Mouse (Mus musculus) ES-Bruce4 (cell line): ENCODE results near the gene Stat3. TPM values are rescaled to one million over a fixed set of nuclear protein-coding genes. Genes with fewer than 3 reads are reported as not detected.
A peak's percentile ranks its signal among the peaks of the same experiment; 100 is the strongest.

Experiments used
- H3K27ac ChIP-seq: 2 replicates; pipeline ENCODE4 v1.5.1; 2012; ENCODE audit warnings: low read length, inconsistent platforms; ENCODE audit not compliant: insufficient read depth
- H3K27me3 ChIP-seq: 2 replicates; pipeline ENCODE4 v1.6.1; 2012; ENCODE audit warnings: mild to moderate bottlenecking, low read length, inconsistent platforms; ENCODE audit not compliant: control insufficient read depth, poor library complexity, insufficient read depth, severe bottlenecking
- H3K36me3 ChIP-seq: 2 replicates; pipeline ENCODE4 v1.6.1; 2012; ENCODE audit warnings: inconsistent platforms, mild to moderate bottlenecking, low read length, moderate library complexity; ENCODE audit not compliant: control insufficient read depth, poor library complexity, insufficient read depth, severe bottlenecking
- H3K4me1 ChIP-seq: one replicate; pipeline ENCODE4 v1.8.1; 2011; ENCODE audit warnings: low read length; ENCODE audit not compliant: control insufficient read depth, insufficient read depth
- H3K4me3 ChIP-seq: 2 replicates; pipeline ENCODE4 v1.5.1; 2011; ENCODE audit warnings: low read depth, mild to moderate bottlenecking, low read length
- H3K9ac ChIP-seq: 2 replicates; pipeline ENCODE4 v1.6.1; 2012; ENCODE audit warnings: low read depth, mild to moderate bottlenecking, inconsistent platforms; ENCODE audit not compliant: poor library complexity, severe bottlenecking
- H3K9me3 ChIP-seq: replicated peaks from 2 replicates; pipeline ENCODE4 v1.6.1; 2012; ENCODE audit warnings: mild to moderate bottlenecking, low read length, inconsistent platforms; ENCODE audit not compliant: control insufficient read depth, poor library complexity, insufficient read depth, severe bottlenecking
- CTCF ChIP-seq: IDR thresholded peaks from one replicate; pipeline ENCODE4 v1.8.1; 2011; ENCODE audit warnings: low read depth, low read length
- EP300 ChIP-seq: IDR thresholded peaks from 2 replicates; pipeline ENCODE4 v1.6.1; 2011; ENCODE audit warnings: low read depth, low read length; ENCODE audit not compliant: insufficient read depth
- POLR2A ChIP-seq: IDR thresholded peaks from one replicate; pipeline ENCODE4 v1.8.1; 2011; ENCODE audit warnings: low read length; ENCODE audit not compliant: insufficient read depth
- polyA plus RNA-seq: library from polyadenylated mRNA; stranded (reverse); fragments of >200 nt; gene quantifications from 2 replicates; pipeline ENCODE4 v1.2.4, GENCODE M21; 2011; ENCODE audit warnings: low read depth; ENCODE audit not compliant: missing spikeins, insufficient read depth, insufficient read length

Gene Stat3
- polyA plus RNA-seq, 1 experiment = 39.8 TPM

- peaks cover 14% of the 10 kb centered on the region for H3K27me3 ChIP-seq
- no peaks in the 10 kb centered on the region for H3K36me3 ChIP-seq
- no peak overlapping the region for H3K27ac ChIP-seq
- H3K4me1 ChIP-seq = no peaks in the 10 kb centered on the region
- H3K4me3 ChIP-seq = no peak overlapping the region
- H3K9me3 ChIP-seq = no peaks in the 10 kb centered on the region
- H3K9ac ChIP-seq = no peak overlapping the region
- TF ChIP-seq CTCF (no peak), EP300 (no peak)
Observed at GRCm38 (mm10) chr11:100852088-100852487, 87.3 kb downstream of the Stat3 start.

- H3K27ac ChIP-seq = no peak overlapping the region
- H3K4me3 ChIP-seq = peak overlapping the region; percentile 82
- H3K27me3 ChIP-seq = peaks cover 14% of the 10 kb centered on the region
- H3K9me3 ChIP-seq = no peaks in the 10 kb centered on the region
- TF ChIP-seq CTCF (no peak), EP300 (no peak), POLR2A (no peak)
- no peaks in the 10 kb centered on the region for H3K36me3 ChIP-seq
- H3K4me1 ChIP-seq = no peaks in the 10 kb centered on the region
- H3K9ac ChIP-seq = peak overlapping the region; percentile 100
Observed at GRCm38 (mm10) chr11:100850778-100851528, 88.4 kb downstream of the Stat3 start.

- Histone ChIP-seq H3K4me1 (no peaks in the 10 kb centered on the region), H3K27ac (no peak within 1 kb of the TSS), H3K9ac (peak within 1 kb of the TSS; percentile 100), H3K36me3 (no peaks in the 10 kb centered on the region), H3K4me3 (peak within 1 kb of the TSS; percentile 82), H3K27me3 (peaks cover 14% of the 10 kb centered on the region), H3K9me3 (no peaks in the 10 kb centered on the region)
- TF ChIP-seq EP300 (no peak), CTCF (no peak), POLR2A (no peak)
Observed at GRCm38 (mm10) chr11:100850038-100850777, 89.1 kb downstream of the Stat3 start, which contains the start of gene Stat5b. Gene Stat5b (minus strand): TSS chr11:100850724.

GRCm38 (mm10) chr11:100849456-100850037 is 89.8 kb downstream of the Stat3 start:
- H3K4me1 ChIP-seq = no peaks in the 10 kb centered on the region
- H3K27ac ChIP-seq = no peak overlapping the region
- H3K9me3 ChIP-seq = no peaks in the 10 kb centered on the region
- peaks cover 14% of the 10 kb centered on the region for H3K27me3 ChIP-seq
- peak overlapping the region; percentile 100 for H3K9ac ChIP-seq
- H3K4me3 ChIP-seq = peak overlapping the region; percentile 82
- H3K36me3 ChIP-seq = no peaks in the 10 kb centered on the region
- TF ChIP-seq EP300 (no peak), CTCF (no peak), POLR2A (no peak)

- Histone ChIP-seq H3K27me3 (peaks cover 14% of the 10 kb centered on the region), H3K9ac (no peak overlapping the region), H3K9me3 (no peaks in the 10 kb centered on the region), H3K27ac (no peak overlapping the region), H3K4me1 (no peaks in the 10 kb centered on the region), H3K4me3 (no peak overlapping the region), H3K36me3 (no peaks in the 10 kb centered on the region)
- no peak for TF ChIP-seq EP300
- no peak for TF ChIP-seq CTCF
- TF ChIP-seq POLR2A = no peak
Observed at GRCm38 (mm10) chr11:100848789-100849379, 90.5 kb downstream of the Stat3 start.
